Mouse (Mus musculus) CH12.LX (cell line): Measurements from ENCODE around the gene Slx4ip. TPM values are rescaled to one million over a fixed set of nuclear protein-coding genes. Genes with fewer than 3 reads are reported as not detected.

ENCODE experiments used
- DNase-seq: peaks from one replicate; pipeline ENCODE4 v3.0.0-alpha.2; 2013; ENCODE audit errors: extremely low read depth
- H3K27ac ChIP-seq: 2 replicates; pipeline ENCODE4 v1.5.1; 2012; ENCODE audit warnings: low read depth, mild to moderate bottlenecking, control low read depth, moderate library complexity; ENCODE audit not compliant: insufficient read depth
- H3K27me3 ChIP-seq: replicated peaks from 2 replicates; pipeline ENCODE3; 2012; ENCODE audit warnings: inconsistent platforms
- H3K36me3 ChIP-seq, 2 experiments: replicated peaks in 1 of 2; 2 replicates each; pipeline versions ENCODE3 to v1.6.1; 2012; ENCODE audit warnings: inconsistent platforms in 1 of 2, low read length in 1 of 2, mild to moderate bottlenecking in 1 of 2, mixed read lengths in 1 of 2, moderate library complexity in 1 of 2; ENCODE audit not compliant: control insufficient read depth in 1 of 2, insufficient read depth in 1 of 2
- H3K4me1 ChIP-seq, 2 experiments: 2 replicates each; pipeline ENCODE4 v1.6.1; 2012; ENCODE audit warnings: inconsistent platforms in 1 of 2, moderate library complexity in 1 of 2; ENCODE audit not compliant: insufficient read depth in 2 of 2, control insufficient read depth in 1 of 2
- H3K4me2 ChIP-seq: 2 replicates; pipeline ENCODE4 v1.6.1; 2012; ENCODE audit warnings: low read depth, mild to moderate bottlenecking, control low read depth; ENCODE audit not compliant: poor library complexity, insufficient read depth, severe bottlenecking
- H3K4me3 ChIP-seq, 3 experiments: fragments of 150-350 bp in 1 of 3; sonication (generic) in 1 of 3; replicated peaks in 1 of 3; 2 replicates each; pipeline versions ENCODE3 to v1.5.1; 2011 to 2012; ENCODE audit warnings: low read depth in 2 of 3, low read length in 2 of 3, mild to moderate bottlenecking in 2 of 3, moderate library complexity in 2 of 3, control low read depth in 1 of 3, improper control_type of control experiment in 1 of 3, inconsistent platforms in 1 of 3, mixed read lengths in 1 of 3; ENCODE audit not compliant: poor library complexity in 1 of 3
- H3K79me2 ChIP-seq: replicated peaks from 2 replicates; pipeline ENCODE4 v1.6.1; 2012; ENCODE audit warnings: mild to moderate bottlenecking, moderate library complexity; ENCODE audit not compliant: control insufficient read depth, poor library complexity, insufficient read depth, severe bottlenecking; ENCODE audit errors: extremely low read depth
- H3K9ac ChIP-seq: 2 replicates; pipeline ENCODE4 v1.6.1; 2012; ENCODE audit warnings: low read depth, mild to moderate bottlenecking, control low read depth, moderate library complexity; ENCODE audit not compliant: insufficient read depth
- H3K9me3 ChIP-seq: replicated peaks from 2 replicates; pipeline ENCODE3; 2012; ENCODE audit warnings: low read length, inconsistent platforms, mixed read lengths
- BHLHE40 ChIP-seq: IDR thresholded peaks from 2 replicates; pipeline ENCODE4 v1.6.1; 2011; ENCODE audit warnings: mild to moderate bottlenecking, low read depth, low read length, improper control_type of control experiment
- CHD2 ChIP-seq: IDR thresholded peaks from 2 replicates; pipeline ENCODE4 v1.6.1; 2011; ENCODE audit warnings: low read length, improper control_type of control experiment
- ELF1 ChIP-seq: IDR thresholded peaks from 2 replicates; pipeline ENCODE4 v1.6.1; 2014; ENCODE audit warnings: low read depth, mild to moderate bottlenecking, inconsistent platforms, low read length, improper control_type of control experiment
- EP300 ChIP-seq: IDR thresholded peaks from 2 replicates; pipeline ENCODE4 v1.6.1; 2011; ENCODE audit warnings: low read length, improper control_type of control experiment
- ETS1 ChIP-seq: conservative IDR thresholded peaks from 2 replicates; pipeline ENCODE4 v1.6.1; 2012; ENCODE audit warnings: low read depth, mild to moderate bottlenecking, inconsistent platforms, low read length, improper control_type of control experiment, moderate library complexity
- GABPA ChIP-seq: IDR thresholded peaks from 2 replicates; pipeline ENCODE4 v1.6.1; 2012; ENCODE audit warnings: low read depth, low read length, improper control_type of control experiment, inconsistent platforms; ENCODE audit not compliant: insufficient replicate concordance
- HCFC1 ChIP-seq: IDR thresholded peaks from 2 replicates; pipeline ENCODE4 v1.6.1; 2012; ENCODE audit warnings: low read depth, mild to moderate bottlenecking, inconsistent platforms, low read length, improper control_type of control experiment
- IRF4 ChIP-seq: IDR thresholded peaks from 2 replicates; pipeline ENCODE4 v1.6.1; 2014; ENCODE audit warnings: low read depth, mild to moderate bottlenecking, inconsistent platforms, low read length, improper control_type of control experiment
- JUN ChIP-seq: IDR thresholded peaks from 2 replicates; pipeline ENCODE4 v1.6.1; 2011; ENCODE audit warnings: low read depth, mild to moderate bottlenecking, low read length, improper control_type of control experiment, moderate library complexity; ENCODE audit not compliant: insufficient read depth
- JUND ChIP-seq: conservative IDR thresholded peaks from 2 replicates; pipeline ENCODE4 v1.6.1; 2011; ENCODE audit warnings: low read depth, low read length, improper control_type of control experiment
- KAT2A ChIP-seq: IDR thresholded peaks from 2 replicates; pipeline ENCODE4 v1.6.1; 2012; ENCODE audit warnings: low read length, improper control_type of control experiment, inconsistent platforms; ENCODE audit not compliant: insufficient replicate concordance
- MAFK ChIP-seq: IDR thresholded peaks from 2 replicates; pipeline ENCODE4 v1.6.1; 2011; ENCODE audit warnings: low read length, improper control_type of control experiment; ENCODE audit not compliant: insufficient replicate concordance
- MAZ ChIP-seq: IDR thresholded peaks from 2 replicates; pipeline ENCODE4 v1.6.1; 2012; ENCODE audit warnings: low read depth, mild to moderate bottlenecking, inconsistent platforms, low read length, improper control_type of control experiment, moderate library complexity
- MEF2A ChIP-seq: IDR thresholded peaks from 2 replicates; pipeline ENCODE4 v1.6.1; 2014; ENCODE audit warnings: low read depth, mild to moderate bottlenecking, inconsistent platforms, low read length, improper control_type of control experiment, borderline replicate concordance
- MYC ChIP-seq: IDR thresholded peaks from 2 replicates; pipeline ENCODE4 v1.6.1; 2011; ENCODE audit warnings: low read depth, mild to moderate bottlenecking, improper control_type of control experiment, low read length
- NELFE ChIP-seq: IDR thresholded peaks from 2 replicates; pipeline ENCODE4 v1.6.1; 2011; ENCODE audit warnings: low read depth, low read length, improper control_type of control experiment
- POLR2A ChIP-seq: IDR thresholded peaks from 2 replicates; pipeline ENCODE4 v1.6.1; 2011; ENCODE audit warnings: low read depth, mild to moderate bottlenecking, improper control_type of control experiment, low read length
- POLR2AphosphoS2 ChIP-seq: IDR thresholded peaks from 2 replicates; pipeline ENCODE4 v1.6.1; 2011; ENCODE audit warnings: low read depth, low read length, improper control_type of control experiment
- RAD21 ChIP-seq: IDR thresholded peaks from 2 replicates; pipeline ENCODE4 v1.6.1; 2011; ENCODE audit warnings: low read depth, mild to moderate bottlenecking, low read length, improper control_type of control experiment, moderate library complexity
- RCOR1 ChIP-seq: conservative IDR thresholded peaks from 2 replicates; pipeline ENCODE4 v1.6.1; 2012; ENCODE audit warnings: low read depth, mild to moderate bottlenecking, inconsistent platforms, low read length, improper control_type of control experiment
- SMC3 ChIP-seq: IDR thresholded peaks from 2 replicates; pipeline ENCODE4 v1.6.1; 2011; ENCODE audit warnings: low read depth, low read length, improper control_type of control experiment
- TBP ChIP-seq: conservative IDR thresholded peaks from 2 replicates; pipeline ENCODE4 v1.6.1; 2011; ENCODE audit warnings: low read depth, low read length, improper control_type of control experiment
- UBTF ChIP-seq: IDR thresholded peaks from 2 replicates; pipeline ENCODE4 v1.6.1; 2012; ENCODE audit warnings: low read depth, mild to moderate bottlenecking, inconsistent platforms, low read length, improper control_type of control experiment, moderate library complexity
- USF1 ChIP-seq: IDR thresholded peaks from 2 replicates; pipeline ENCODE4 v1.6.1; 2014; ENCODE audit warnings: low read depth, mild to moderate bottlenecking, inconsistent platforms, low read length, improper control_type of control experiment
- ZC3H11A ChIP-seq: IDR thresholded peaks from 2 replicates; pipeline ENCODE4 v1.6.1; 2012; ENCODE audit warnings: low read depth, mild to moderate bottlenecking, inconsistent platforms, low read length, improper control_type of control experiment
- ZMIZ1 ChIP-seq: IDR thresholded peaks from 2 replicates; pipeline ENCODE4 v1.6.1; 2012; ENCODE audit warnings: low read depth, mild to moderate bottlenecking, inconsistent platforms, low read length, improper control_type of control experiment
- dilution Hi-C: fragments of 300-500 bp; cut with MboI; formaldehyde crosslinking; loops from 2 replicates; pipeline ENCODE4 v1.14.3; 2020; ENCODE audit warnings: low sequenced_read_pairs; ENCODE audit not compliant: extremely low pct_unique_long_range_greater_than_20kb, extremely low pct_ligation_motif_present
- in situ Hi-C: fragments of 300-500 bp; cut with MboI; formaldehyde crosslinking; loops from 3 replicates; pipeline ENCODE4 v1.14.3; 2019; ENCODE audit warnings: low sequenced_read_pairs, low pct_ligation_motif_present, low pct_unique_long_range_greater_than_20kb, mixed read lengths
- polyA plus RNA-seq: library from polyadenylated mRNA; unstranded; fragments of >175 nt; gene quantifications from 2 replicates; pipeline ENCODE4 v1.2.1, GENCODE M21; 2012; ENCODE audit warnings: low read depth; ENCODE audit not compliant: insufficient read length
- total RNA-seq, 2 experiments: library from RNA; depleted of rRNA; stranded (reverse); fragments of 300-350 nt in 1 of 2; fragments of >200 nt in 1 of 2; gene quantifications; 2 replicates each; pipeline ENCODE4 v1.2.3; 2012 to 2014

Slx4ip gene
- total and polyA plus RNA-seq, 3 experiments = 4.1 to 6.7 (median 4.7) TPM

DNA sequence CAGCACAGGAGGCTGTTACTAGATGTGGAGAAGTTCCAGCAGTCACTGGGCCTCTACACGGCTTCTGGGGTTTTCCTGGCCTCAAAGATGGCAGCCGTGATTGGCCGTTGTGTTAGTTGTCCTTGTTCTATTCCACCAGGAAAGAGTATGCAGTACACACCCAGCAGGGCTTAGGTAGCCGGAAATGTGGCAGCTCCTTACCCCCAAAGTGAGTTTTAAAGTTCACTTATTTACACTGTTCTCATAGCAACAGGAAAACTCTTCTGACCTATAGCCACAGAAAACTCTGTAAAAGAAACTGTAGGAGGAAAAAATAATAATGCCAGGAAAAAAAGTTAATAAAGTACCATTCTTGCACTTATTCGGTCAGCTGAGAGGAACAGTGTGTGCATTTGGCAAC is 55.3 kb downstream of the Slx4ip start:
- Histone ChIP-seq H3K4me2 (no peak overlapping the region), H3K4me1 (peaks cover 0 to 21% of the 10 kb centered on the region in 2 experiments; a peak in 2 of 4 replicates), H3K27me3 (no peaks in the 10 kb centered on the region), H3K4me3 (no peak overlapping the region), H3K9me3 (no peaks in the 10 kb centered on the region), H3K36me3 (peaks cover 0 to 20% of the 10 kb centered on the region in 2 experiments), H3K9ac (no peak overlapping the region), H3K27ac (no peak overlapping the region), H3K79me2 (no peaks in the 10 kb centered on the region)
- dilution Hi-C loops (no loop called here), in situ Hi-C loops (no loop called here)
- TF ChIP-seq ZMIZ1 (no peak), GABPA (no peak), HCFC1 (no peak), TBP (no peak), RCOR1 (no peak), IRF4 (no peak), KAT2A (no peak), JUND (no peak), UBTF (no peak), MAZ (no peak), MYC (no peak)
- no peak for DNase-seq

DNA sequence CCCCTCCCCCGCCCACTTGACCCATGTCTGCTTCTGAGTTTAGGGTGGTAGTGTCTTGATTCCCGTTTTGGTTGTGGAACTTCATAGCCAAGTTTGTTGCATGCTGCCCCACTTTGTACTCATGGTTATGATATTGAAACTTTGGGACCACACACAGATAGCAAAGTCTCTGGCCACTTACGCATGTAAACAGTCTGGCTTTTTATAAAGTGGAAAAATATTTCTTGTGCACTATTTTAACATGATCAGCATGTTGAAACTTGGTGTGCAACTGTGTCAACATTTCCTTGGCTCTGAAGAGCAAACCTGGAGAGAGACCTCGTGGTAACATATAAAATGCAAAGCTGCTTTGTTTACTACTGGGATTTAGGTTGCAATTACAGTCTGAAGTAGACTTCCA is 56.5 kb downstream of the Slx4ip start:
- TF ChIP-seq SMC3 (no peak), MEF2A (no peak), BHLHE40 (no peak)
- no peaks in the 10 kb centered on the region for H3K27me3 ChIP-seq
- dilution Hi-C loops = no loop called here
- no peak overlapping the region for H3K9ac ChIP-seq
- H3K4me2 ChIP-seq = no peak overlapping the region
- no peak for DNase-seq
- H3K9me3 ChIP-seq = no peaks in the 10 kb centered on the region
- no peak overlapping the region for H3K27ac ChIP-seq
- no peaks in the 10 kb centered on the region for H3K79me2 ChIP-seq
- H3K4me1 ChIP-seq = peaks cover 0 to 21% of the 10 kb centered on the region in 2 experiments; a peak in 2 of 4 replicates
- no peak overlapping the region for H3K4me3 ChIP-seq
- in situ Hi-C loops = no loop called here
- H3K36me3 ChIP-seq = peaks cover 0 to 24% of the 10 kb centered on the region in 2 experiments

DNA sequence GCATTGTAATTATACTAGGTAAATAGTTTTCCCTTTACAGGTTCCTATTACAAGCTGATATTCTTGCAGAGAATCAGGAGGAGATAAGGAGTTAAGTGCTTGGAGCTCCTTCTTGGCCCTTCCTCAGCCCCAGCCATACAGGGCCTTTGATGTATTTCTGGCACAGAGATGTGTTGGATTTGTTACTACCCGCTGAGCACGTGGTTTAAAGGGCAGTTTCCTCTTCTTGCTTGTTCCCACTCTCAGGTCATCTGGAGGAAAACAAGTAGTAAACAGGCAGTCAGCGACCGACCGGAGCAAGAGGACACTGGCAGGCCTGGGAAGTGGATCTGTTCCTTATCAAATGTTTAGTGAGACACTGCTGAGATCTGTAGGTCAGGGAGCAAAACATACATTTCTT is 56.9 kb downstream of the Slx4ip start:
- in situ Hi-C loops = no loop called here
- H3K4me3 ChIP-seq = no peak overlapping the region
- H3K27me3 ChIP-seq = no peaks in the 10 kb centered on the region
- H3K9me3 ChIP-seq = no peaks in the 10 kb centered on the region
- H3K27ac ChIP-seq = no peak overlapping the region
- no peak overlapping the region for H3K4me2 ChIP-seq
- H3K4me1 ChIP-seq = peaks cover 0 to 21% of the 10 kb centered on the region in 2 experiments; a peak in 2 of 4 replicates
- H3K79me2 ChIP-seq = no peaks in the 10 kb centered on the region
- no peak for DNase-seq
- peaks cover 0 to 24% of the 10 kb centered on the region in 2 experiments for H3K36me3 ChIP-seq
- TF ChIP-seq MAFK (no peak), KAT2A (no peak), ELF1 (no peak), ZMIZ1 (no peak), SMC3 (no peak), IRF4 (no peak), RAD21 (no peak), ETS1 (no peak), USF1 (no peak), POLR2AphosphoS2 (no peak), NELFE (no peak), JUND (no peak), JUN (no peak), MYC (no peak), EP300 (no peak), GABPA (no peak), POLR2A (no peak), ZC3H11A (no peak), CHD2 (no peak)
- H3K9ac ChIP-seq = no peak overlapping the region
- dilution Hi-C loops = no loop called here
